Mouse (Mus musculus): ENCODE results near the gene Mpv17l2.

Mpv17l2 gene

DNA sequence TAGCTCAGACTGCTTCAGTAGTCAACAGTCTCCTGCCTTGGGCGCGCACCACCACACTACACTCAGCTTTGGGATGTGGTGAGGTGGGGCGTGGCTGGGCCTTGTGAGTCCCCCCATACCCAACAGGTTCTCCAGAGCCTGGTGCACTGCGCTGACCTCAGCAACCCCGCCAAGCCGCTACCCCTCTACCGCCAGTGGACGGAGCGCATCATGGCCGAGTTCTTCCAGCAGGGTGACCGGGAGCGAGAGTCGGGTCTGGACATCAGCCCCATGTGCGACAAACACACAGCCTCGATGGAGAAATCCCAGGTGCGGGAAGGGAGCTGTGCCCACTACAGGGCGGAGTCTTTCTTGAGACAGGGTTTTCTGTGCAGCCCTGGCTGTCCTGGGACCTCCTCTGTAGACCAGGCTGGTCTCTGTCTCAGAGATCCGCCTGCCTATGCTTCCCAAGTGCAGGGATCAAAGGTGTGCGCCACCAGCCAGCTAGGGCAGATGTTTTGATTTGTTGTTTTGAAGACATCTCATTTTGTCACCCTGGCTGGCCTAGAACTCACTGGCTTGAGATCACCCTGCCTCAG, 11.6 kb downstream of the Mpv17l2 start:
- no peak for DNase-seq (ENCODE audit: low read depth)

DNA sequence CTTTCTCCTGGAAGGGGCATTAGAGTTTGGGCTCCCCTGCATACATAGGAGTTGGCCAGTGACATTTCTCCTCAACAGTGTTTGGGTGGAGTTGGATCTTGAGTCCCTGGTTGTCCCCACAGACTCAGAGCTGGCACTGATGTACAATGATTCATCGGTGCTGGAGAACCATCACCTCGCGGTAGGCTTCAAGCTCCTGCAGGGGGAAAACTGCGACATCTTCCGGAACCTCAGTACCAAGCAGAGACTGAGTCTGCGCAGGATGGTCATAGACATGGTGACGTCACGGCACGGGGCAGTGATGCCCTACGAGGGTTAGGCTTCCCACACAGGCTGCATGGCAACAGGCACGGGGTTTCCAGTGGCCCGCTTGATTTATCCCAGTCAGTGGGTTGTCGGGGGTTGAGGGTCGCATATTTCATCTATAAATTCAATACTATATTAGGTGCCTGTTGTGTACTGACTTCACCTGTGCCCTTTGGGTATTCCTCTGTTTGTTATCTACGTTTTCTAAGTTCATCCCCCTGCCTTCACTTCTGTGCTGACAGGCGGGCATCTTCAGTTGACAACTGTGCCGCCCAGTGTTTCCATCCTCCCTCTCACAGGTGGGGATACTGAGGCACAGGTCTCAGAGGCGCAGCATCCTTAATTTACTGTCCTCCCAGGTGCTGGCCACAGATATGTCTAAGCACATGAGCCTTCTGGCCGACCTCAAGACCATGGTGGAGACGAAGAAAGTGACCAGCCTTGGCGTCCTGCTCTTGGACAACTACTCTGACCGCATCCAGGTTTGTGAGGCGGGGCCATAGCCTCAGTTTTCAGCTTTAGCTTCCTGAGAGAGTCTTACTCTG, 12.3 kb downstream of the Mpv17l2 start:
- no peak for DNase-seq (ENCODE audit: low read depth)

DNA sequence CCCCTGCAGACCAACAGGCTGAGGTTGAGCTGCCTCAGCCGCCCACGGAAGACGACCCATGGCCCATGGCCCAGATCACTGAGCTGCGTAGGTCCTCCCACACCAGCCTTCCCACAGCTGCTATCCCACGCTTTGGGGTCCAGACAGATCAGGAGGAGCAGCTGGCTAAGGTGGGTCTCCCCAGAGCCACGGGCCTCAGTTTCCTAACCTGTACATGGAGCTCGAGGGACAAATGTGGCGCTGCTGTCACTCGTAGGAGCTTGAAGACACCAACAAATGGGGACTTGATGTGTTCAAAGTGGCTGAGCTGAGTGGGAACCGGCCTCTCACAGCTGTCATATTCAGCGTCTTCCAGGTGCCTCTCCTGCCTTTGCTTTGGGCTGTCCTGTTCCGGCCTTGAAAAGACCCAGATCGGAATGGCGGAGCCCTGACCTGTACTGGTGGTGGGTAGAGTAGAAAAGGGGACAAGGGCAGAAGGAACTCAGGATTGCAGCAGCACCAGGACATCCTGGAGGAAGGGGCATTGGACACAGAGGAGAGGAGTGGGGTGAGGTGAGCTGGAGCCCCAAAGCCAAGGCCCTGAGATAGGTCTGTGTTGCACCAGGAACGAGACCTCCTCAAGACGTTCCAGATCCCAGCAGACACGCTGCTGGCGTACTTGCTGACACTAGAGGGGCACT, 13.4 kb downstream of the Mpv17l2 start:
- DNase-seq (ENCODE audit: low read depth), result no peak

DNA sequence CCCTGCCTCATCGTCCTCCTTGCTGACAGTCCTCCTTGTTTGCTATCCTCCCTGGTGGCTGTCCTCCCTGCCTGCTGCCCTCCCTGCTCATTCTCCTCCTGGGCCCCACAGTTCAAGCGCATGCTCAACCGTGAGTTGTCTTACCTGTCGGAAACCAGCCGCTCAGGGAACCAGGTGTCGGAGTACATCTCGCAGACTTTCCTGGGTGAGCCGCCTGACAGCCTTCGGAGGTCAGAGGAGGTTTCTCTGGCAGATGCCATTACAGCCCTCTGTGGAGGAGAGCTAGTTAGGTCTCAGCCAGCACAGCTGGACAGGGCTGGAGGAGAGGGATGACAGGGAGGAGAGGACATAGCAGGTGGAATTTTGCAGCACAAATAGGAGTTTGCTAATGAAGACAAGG, 14.1 kb downstream of the Mpv17l2 start:
- DNase-seq (ENCODE audit: low read depth), result no peak

DNA sequence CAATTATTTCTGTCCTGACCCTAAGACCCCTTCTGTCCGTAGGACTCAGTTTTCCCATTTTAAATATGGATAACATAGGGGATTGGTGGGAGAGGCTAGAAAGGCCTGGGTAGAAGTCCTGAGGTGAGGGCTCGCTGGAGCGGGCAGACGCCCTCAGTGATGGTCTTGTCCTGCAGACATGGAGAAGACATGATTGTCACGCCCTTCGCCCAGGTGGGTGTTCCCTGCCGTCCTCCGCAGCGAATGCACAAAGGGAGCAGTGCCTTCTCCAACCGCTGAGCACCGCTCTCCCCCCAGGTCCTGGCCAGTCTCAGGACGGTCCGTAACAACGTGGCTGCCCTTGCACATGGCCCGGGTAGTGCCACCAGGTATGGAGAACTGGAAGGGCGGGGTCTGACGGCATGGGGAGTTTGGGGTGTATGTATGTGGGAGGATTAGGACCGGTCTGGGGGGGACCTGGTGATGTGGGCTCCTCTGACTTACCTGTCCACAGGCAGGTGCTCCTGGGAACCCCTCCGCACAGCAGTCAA, 15.0 kb downstream of the Mpv17l2 start:
- DNase-seq (ENCODE audit: low read depth), result no peak

DNA sequence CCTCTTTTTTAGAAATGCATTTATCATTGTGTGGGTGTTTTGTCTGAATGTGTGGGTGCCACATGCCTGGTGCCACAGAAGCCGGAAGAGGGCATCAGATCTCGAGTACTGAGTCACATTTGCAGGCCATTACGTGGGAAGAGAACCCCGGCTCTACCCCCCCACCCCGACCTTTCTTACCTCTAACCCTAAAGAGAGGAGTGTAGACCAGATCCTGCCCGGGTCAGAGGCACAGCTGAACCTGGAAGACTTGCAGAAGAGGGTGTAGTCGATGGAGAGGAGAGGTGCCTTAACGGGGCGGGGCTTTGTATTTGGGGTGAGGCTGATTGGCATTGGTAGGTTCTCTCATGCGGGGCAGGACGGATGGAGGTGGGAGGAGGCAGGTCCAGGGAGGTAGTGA, 15.9 kb downstream of the Mpv17l2 start:
- DNase-seq (ENCODE audit: low read depth), result no peak

DNA sequence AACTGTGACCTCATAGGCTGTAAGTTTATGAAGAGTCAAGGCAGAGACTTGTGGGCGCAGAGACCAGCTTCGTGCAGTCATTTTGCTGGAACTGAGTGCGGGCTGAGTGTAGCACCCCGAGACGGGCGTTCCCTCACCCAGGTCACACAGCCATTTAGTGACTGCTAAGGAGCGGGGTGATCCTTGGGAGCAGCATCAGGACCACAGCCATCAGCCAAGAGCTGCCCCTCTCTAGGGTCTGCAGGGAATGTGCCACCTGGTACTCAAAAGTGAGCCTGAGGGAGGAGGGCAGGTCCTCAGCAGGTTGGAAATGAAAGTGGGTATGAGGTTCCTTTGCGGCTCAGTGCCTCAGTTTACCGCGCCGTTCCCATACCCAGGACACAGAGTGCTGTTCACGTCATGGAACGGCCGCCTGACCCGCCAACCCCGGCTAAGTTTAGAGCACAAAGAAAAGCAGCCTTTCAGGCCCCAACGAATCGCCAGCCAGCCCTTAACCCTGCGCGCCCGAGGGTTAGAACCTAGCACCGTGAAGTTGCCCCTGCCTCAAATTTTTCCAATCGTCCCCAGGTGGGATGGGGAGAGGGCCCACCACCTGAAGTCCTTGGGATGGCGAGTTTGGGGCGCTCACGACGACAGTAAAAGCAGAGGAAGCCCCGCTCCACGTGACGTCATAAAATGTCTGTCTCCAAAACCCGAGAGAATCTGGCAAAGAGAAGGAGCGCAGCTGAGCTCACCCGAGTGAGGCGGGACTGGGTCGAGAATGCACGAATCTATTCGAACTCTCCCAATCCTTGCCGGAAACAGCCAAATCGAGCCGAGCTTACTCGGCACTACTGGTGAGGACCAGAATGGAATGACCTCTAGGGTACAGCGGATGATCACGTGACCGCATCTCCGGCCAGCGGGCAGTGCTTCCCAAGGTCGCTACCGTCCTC, 16.8 kb downstream of the Mpv17l2 start:
- no peak for DNase-seq (ENCODE audit: low read depth)

DNA sequence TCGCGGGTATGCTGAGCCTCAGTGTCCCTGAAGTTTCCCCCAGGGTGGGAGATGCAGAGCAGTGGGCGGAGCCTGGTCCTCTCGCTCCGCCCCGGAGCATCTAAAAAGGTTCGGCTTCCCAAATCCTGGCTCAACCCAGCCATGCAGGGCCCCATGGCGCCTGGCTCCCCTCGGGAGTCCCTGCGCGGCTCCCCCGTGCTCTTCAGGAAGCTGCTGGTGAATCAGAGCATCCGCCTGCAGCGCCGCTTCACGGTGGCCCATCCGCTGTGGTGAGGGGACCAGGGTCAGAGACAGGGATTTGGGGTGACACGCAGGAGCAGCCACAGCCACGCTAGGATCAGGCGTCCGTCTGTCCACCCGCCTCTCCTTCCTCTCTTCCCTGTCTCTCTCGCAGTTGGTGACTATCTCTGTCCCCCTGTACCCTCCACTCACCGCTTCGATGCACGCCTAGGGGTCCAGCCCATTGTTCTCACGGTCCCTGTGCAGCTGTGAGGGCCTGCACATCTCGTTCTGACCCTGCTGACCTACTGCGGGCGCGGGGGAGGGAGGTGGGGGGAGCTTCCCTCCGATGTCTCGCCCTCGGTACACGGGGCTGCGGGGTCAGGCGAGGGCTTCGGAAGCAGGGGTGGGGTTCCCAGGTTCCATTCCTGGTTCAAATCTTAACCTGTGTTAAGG, 17.6 kb downstream of the Mpv17l2 start:
- DNase-seq (ENCODE audit: low read depth), result peak; percentile 36

DNA sequence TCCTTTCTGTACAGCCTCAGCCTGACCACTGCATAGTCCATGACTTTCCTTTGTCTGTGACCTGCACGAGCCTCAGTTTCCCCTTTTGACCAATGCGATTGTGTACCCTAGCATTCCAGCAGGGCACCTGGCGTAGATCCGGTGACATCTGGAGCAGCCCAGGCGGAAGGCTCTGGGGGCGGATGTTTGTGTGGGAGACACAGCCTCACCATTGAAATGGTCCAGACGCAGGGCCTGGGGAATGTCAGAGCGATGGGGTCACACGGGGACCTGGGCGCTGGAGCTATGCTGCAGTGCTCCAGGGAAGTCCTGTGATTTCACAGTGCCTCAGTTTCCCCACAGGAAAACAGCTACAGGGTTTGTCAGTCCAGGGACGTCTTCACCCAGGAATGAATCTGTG, 18.6 kb downstream of the Mpv17l2 start:
- DNase-seq (ENCODE audit: low read depth), result no peak

DNA sequence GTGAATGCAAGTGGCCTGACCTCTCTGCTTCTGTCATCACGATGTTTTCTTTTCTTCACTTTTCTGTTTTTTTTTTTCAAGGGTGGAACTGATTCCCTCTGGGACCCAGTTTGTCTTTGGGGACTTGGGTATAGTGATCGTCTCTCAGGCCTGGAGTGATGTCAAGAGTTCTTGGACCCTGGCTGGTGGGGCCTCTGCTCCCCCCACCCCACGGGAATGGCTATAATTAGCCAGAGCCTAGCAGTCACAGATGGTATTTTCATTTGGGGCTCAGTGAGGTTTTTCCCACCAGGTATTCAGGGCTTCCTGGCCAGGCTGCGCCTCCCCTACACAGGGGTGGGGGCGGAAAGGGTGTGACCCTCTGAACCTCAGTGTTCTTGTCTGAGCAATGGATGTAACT, 19.1 kb downstream of the Mpv17l2 start:
- DNase-seq (ENCODE audit: low read depth), result no peak

DNA sequence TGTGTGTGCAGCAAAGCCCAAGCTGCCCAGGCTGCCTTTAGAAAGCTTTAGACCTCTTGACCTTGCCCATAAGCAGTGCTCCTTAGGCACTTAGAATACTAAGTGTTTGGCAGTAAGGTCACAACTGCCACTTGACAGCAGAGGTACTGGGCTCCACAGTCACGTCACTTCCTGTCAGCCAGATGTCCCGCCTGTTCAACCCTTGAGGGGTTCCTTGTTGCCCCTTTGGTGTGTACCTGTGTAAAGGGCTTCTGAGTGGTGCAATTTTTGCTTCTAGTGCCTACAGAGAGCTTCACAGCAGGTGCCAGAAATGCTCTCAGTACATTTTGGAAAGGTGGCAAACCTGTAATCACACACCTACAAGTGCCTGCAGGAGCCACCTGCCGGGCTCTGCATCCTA, 22.5 kb downstream of the Mpv17l2 start:
- no peak for DNase-seq (ENCODE audit: low read depth)

DNA sequence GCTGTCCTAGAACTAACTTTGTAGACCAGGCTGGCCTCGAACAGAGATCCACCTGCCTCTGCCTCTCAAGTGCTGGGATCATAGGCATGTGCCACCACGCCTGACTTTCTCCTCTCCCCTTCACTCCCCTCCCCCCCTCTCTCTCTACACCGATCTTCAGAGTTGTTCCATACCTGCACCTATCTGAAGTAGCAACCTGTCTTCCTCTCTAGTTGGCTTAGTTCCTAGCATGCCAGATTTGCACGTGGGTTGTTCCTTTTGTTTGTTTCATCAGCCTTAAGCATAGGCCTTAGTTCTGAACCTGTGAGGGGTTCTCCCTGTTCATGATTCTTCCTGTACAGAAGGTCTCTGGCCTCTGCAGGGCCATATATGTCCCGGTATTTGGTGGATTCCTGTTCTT, 23.0 kb downstream of the Mpv17l2 start:
- no peak for DNase-seq (ENCODE audit: low read depth)

DNA sequence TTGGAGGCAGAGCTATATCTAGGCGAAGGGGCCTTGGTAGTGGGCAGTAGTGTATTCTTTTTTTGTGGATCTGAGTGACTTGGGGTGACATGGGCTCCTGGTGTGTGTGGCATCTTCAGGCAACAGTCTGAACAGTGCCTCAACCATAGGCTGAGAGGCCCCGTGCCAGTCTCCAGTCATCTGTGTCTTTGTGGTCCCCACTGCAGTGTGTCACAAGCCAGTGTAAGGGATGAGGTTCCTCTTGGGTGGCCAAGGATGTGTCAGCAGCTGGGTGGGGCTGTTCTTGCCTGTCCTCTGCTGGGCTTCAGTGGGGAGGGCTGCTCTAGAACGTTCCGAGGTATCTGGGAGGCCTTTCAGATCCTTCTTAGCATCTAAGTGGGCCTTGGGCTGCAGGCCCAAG, 29.8 kb downstream of the Mpv17l2 start:
- no peak for DNase-seq (ENCODE audit: low read depth)

DNA sequence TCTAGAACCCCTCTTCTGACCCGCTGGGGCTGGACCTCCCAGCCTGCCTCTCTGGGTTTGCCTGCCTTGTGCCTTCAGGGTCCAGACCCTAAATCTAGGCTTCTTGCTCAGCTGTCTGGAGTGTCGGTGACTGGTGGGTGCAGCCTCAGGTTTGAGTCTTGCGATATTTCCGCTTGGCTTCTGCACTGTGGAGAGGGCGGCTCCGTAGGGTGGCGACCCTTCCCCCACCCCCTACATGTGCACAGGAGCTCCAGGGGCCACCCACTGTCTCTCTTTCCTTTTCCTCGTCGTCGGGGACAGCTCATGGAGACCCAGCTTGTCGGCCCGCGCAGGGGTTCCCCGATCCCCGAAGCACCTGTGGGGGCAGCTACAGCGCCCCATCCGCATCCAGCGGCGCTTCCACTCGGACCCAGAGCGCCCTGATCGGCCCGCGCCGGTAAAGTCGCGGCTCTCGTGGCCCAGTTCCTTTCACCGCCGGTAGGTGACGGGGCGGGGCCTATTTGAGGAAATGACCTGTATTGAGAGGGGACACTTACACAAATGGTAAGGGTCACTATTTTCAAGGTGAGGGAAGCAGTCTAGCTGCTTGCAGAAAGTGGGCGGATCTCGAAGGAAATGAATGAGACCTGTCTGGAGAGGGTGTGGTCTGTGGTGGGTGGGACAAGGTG, 30.8 kb downstream of the Mpv17l2 start:
- DNase-seq (ENCODE audit: low read depth), result no peak

DNA sequence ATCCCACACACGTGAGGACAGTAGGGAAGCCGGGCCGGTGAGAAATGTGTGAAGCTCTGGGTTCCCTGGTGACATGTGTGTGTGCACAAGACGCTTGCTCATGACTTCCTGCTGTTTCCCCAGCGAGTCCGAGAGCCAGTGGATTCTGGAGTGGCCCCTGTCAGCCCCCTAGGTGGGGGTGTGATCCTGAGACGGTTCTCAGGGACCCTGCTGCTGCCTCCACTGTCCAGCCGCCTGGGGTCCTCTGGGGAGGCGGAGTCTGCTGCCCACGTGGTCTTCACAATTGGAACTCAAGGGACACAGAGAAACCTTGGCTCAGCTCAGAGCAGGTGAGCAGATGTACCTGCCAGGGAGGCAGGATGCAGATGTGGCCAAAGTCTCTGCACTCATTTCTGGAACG, 34.0 kb downstream of the Mpv17l2 start:
- no peak for DNase-seq (ENCODE audit: low read depth)

DNA sequence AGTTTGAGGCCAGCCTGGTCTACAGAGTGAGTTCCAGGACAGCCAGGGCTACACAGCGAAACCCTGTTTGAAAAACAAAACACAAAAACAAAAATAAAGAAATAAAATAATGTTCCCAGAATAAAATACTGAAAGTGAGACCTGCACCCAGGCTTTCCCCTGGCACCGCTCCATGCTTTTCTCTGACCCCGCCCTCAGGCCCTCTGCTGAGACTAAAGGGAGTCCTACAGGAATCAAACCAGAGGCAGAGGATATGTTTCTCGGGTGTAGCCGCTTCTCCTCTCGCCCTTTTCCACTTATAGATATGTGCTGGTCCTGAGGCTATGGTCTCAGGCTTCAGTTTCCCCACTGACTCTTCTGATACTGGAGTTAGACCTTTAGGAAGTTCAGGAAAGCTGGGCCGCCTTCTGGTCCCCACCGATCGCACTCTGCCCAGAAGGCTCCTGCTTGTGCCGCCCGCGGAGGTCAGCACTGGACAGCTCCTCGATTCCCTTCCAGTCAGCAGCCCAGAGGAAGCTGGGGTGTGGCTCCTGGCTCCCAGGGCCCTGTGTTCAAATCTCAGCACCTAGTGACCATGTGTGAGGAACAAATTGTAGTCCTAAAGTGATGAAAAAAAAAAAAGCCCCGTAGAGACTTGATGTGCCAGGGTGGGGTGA, 34.8 kb downstream of the Mpv17l2 start:
- no peak for DNase-seq (ENCODE audit: low read depth)

DNA sequence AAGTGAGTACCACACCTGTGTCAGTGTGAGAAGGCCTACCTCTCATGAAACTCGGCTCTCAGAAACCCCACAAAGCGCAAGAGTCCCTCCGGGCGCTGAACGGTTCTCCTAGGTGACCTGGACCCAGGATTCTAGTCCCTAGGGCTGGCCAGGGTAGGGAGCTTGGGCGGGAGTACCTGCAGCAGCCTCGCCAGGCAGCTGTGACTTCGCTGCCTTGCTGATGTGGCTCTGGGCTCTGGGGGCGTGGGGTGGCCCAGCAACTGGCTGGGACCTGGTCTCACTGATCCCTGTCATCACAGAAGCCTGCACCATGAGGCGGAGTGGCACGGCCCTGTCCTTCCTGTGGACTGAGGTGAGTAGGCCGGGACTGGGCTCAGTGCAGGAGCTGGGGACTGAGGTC, 36.5 kb downstream of the Mpv17l2 start:
- DNase-seq (ENCODE audit: low read depth), result no peak

DNA sequence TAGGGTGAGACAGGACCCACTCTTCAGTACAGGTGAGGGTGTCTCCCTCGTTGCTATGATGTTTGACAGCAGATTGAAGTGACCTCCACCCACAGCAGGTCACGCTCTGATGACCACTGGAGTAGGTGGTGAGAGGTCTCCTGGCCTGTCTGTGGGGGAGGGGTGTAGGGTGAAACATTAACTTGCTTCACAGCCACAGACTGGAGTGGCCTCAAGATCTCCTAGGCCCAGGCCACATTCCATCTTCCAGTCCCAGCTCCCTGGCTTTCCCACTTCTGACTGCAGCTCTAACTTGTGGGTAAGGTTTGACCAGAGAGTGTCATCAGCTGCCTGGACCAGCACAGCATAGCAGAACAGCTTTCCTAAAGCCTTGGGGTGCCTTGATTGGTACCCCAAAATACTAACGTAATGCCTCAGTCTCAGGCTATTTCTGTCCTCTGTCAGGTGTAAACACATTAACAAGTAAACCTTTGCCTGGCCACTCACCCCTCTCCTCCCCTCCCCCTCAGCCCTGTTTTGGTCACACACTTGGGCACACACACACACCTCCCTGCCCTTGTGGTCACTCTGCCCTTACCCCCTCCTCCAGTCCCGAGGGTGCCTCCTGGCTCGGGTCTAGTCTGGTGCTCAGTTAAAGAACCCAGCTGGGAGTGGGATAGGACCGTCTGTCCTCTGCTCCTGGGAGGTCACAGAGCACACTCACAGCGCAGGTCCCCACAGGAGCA, 37.1 kb downstream of the Mpv17l2 start, which contains the start of gene Pde4c:
Pde4c (plus strand) TSS at position 235 of the 725 bp plus-strand sequence.
- DNase-seq (ENCODE audit: low read depth), result no peak

DNA sequence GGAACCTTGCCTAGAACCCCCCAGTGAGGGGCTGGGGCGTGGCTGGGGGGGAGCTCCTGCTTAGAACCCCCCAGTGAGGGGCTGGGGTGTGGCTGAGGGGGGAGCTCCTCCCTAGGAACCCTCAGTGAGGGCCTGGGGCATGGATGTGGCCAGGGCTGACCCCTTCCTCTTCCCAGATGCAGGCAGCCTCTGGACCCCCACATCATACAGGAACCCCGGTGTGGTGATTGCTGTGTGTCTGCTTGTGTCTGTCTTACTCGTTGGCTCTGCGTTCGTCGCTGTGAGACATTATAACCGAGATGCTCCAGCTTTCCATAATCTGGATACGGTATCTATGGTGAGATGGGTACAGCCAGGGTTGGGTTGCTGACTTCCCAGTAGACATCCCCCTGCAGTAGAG, 39.1 kb downstream of the Mpv17l2 start:
- DNase-seq (ENCODE audit: low read depth), result no peak
